Mouse (Mus musculus): ENCODE measurements around the gene Rai1.

DNA sequence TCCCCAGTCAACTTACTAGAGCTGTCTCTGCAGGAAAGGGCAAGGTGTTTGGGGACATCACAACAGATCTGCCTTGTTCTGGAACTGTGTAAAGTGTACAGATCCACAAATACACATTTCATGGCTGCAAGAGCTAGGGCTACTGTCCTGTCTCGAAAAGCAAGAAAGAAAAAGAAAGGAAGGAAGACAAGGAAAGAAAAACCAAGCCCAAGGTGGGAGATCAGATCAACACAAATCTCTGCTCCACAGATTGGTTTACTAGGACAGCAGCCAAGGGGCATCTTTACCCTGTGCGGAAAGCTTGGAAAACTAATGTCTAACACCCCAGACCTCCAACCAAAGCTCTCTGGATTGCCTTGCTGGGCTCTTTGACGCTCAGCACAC is 117.3 kb downstream of the Rai1 start:
- no peak for TF ChIP-seq GATA1 (IDR thresholded peaks at IDR 0.05; ENCODE audit: low read length)
- no peak for TF ChIP-seq TAL1 (IDR thresholded peaks at IDR 0.05; ENCODE audit: low read length)
